Mouse (Mus musculus): ENCODE measurements around the gene Zfp963.
A peak's percentile ranks its signal among the peaks of the same experiment; 100 is the strongest.

Gene Zfp963

GRCm38 (mm10) chr8:69749544-69750454, at the start of gene Zfp963:
Gene Zfp963 (minus strand): TSS chr8:69749970.
- peak; percentile 99 for DNase-seq (ENCODE audit: extremely low read depth, insufficient read length, low spot score)

GRCm38 (mm10) chr8:69799261-69799660, 49.5 kb upstream of the Zfp963 start:
- no peak for DNase-seq (ENCODE audit: extremely low read depth, insufficient read length, low spot score)

- no peak for DNase-seq (ENCODE audit: extremely low read depth, insufficient read length, low spot score)
These were observed 47.9 kb upstream of the Zfp963 start for GRCm38 (mm10) chr8:69797661-69798060.

GRCm38 (mm10) chr8:69796721-69797345, 47.1 kb upstream of the Zfp963 start:
- DNase-seq (ENCODE audit: extremely low read depth, insufficient read length, low spot score) = no peak

- no peak for DNase-seq (ENCODE audit: extremely low read depth, insufficient read length, low spot score)
These were observed 45.1 kb upstream of the Zfp963 start for GRCm38 (mm10) chr8:69794901-69795300.

- DNase-seq (ENCODE audit: extremely low read depth, insufficient read length, low spot score) = no peak
These were observed 44.3 kb upstream of the Zfp963 start for GRCm38 (mm10) chr8:69794096-69794495.

GRCm38 (mm10) chr8:69793666-69794065, 43.9 kb upstream of the Zfp963 start:
- DNase-seq (ENCODE audit: extremely low read depth, insufficient read length, low spot score) = no peak

GRCm38 (mm10) chr8:69791415-69792068, 41.8 kb upstream of the Zfp963 start:
- DNase-seq (ENCODE audit: extremely low read depth, insufficient read length, low spot score) = no peak

- DNase-seq (ENCODE audit: extremely low read depth, insufficient read length, low spot score) = peak; percentile 80
These were observed 41.1 kb upstream of the Zfp963 start, which contains the start of the genes Atp13a1 and Zfp866 for GRCm38 (mm10) chr8:69790773-69791367. Gene Atp13a1 (plus strand): TSS chr8:69791163. Gene Zfp866 (minus strand): TSS chr8:69791178.

- DNase-seq (ENCODE audit: extremely low read depth, insufficient read length, low spot score) = peak; percentile 30
These were observed 40.6 kb upstream of the Zfp963 start for GRCm38 (mm10) chr8:69790364-69790763.

- DNase-seq (ENCODE audit: extremely low read depth, insufficient read length, low spot score) = no peak
These were observed 40.0 kb upstream of the Zfp963 start for GRCm38 (mm10) chr8:69789731-69790130.

- no peak for DNase-seq (ENCODE audit: extremely low read depth, insufficient read length, low spot score)
These were observed 39.3 kb upstream of the Zfp963 start for GRCm38 (mm10) chr8:69789105-69789504.

GRCm38 (mm10) chr8:69777111-69777510, 27.3 kb upstream of the Zfp963 start:
- no peak for DNase-seq (ENCODE audit: extremely low read depth, insufficient read length, low spot score)

- no peak for DNase-seq (ENCODE audit: extremely low read depth, insufficient read length, low spot score)
These were observed 25.4 kb upstream of the Zfp963 start for GRCm38 (mm10) chr8:69775149-69775534.

- DNase-seq (ENCODE audit: extremely low read depth, insufficient read length, low spot score) = peak; percentile 94
These were observed 24.9 kb upstream of the Zfp963 start, which contains the start of gene Gm20422 for GRCm38 (mm10) chr8:69774503-69775148. Gene Gm20422 (minus strand): TSS chr8:69774886.

- DNase-seq (ENCODE audit: extremely low read depth, insufficient read length, low spot score) = no peak
These were observed 22.3 kb upstream of the Zfp963 start for GRCm38 (mm10) chr8:69772106-69772505.

GRCm38 (mm10) chr8:69771221-69771620, 21.5 kb upstream of the Zfp963 start:
- no peak for DNase-seq (ENCODE audit: extremely low read depth, insufficient read length, low spot score)

GRCm38 (mm10) chr8:69761814-69762445, 12.2 kb upstream of the Zfp963 start:
- DNase-seq (ENCODE audit: extremely low read depth, insufficient read length, low spot score) = no peak

GRCm38 (mm10) chr8:69758316-69758715, 8.5 kb upstream of the Zfp963 start:
- no peak for DNase-seq (ENCODE audit: extremely low read depth, insufficient read length, low spot score)

- no peak for DNase-seq (ENCODE audit: extremely low read depth, insufficient read length, low spot score)
These were observed 2.7 kb upstream of the Zfp963 start for GRCm38 (mm10) chr8:69752437-69752836.
